Mouse (Mus musculus): ENCODE measurements around the gene Rasgrp3.

- TF ChIP-seq CTCF (IDR thresholded peaks at IDR 0.05; ENCODE audit: borderline replicate concordance, insufficient read depth, low read depth, low read length), result no peak
- TF ChIP-seq POLR2A (IDR thresholded peaks at IDR 0.05; ENCODE audit: borderline replicate concordance, insufficient read depth, low read length), result no peak
Measured at GRCm38 (mm10) chr17:75437239-75437750, 1.6 kb downstream of the Rasgrp3 start.
